In the genomic region with DNA sequence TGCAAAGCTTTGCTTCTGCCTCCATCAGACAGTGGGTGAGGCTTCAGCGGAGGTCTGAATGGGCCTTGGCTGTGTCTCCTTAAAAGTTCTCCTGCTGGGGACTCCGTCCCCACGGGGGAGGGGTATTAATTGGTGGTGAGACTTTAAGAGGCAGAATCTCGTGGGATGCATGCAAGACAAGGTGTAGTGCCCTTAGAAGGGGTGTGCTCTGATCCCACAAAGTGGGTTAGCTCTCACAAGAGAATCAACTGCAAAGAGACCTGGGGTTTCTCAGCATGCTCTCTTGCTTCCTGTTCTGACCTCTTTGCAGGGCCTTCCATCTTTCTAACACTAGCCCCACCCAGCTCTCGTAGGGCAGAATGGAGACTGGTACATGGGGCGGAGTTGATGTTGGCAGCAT, we compare ENCODE assay signal across 31 mouse cellular contexts.
A peak's percentile ranks its signal among the peaks of the same experiment; 100 is the strongest.
DNase-seq lines count a peak whose midpoint lies in the region; ATAC-seq lines count a peak whose summit lies in the region.
"Had no signal": no experiment of that assay in that cellular context is flagged by ENCODE, and none has a peak within 500 bp of the region (broad histone marks: within the 10 kb centered on the region; RNA-seq: fewer than 3 reads in every experiment).

No protein-coding gene starts in this region.

- H3K27me3 ChIP-seq in hindbrain, embryonic 14.5 days (ENCODE audit: control insufficient read depth, insufficient read depth, low read length): no peaks in the 10 kb centered on the region
- H3K27me3 ChIP-seq in hindbrain, embryonic 12.5 days: no peaks in the 10 kb centered on the region
- H3K27me3 ChIP-seq in liver, embryonic 11.5 days (replicated peaks; ENCODE audit: control insufficient read depth, insufficient read depth, low read length): no peaks in the 10 kb centered on the region
- H3K27me3 ChIP-seq: CH12.LX; embryonic facial prominence, embryonic 12.5 days; forebrain, embryonic 15.5 days; heart, embryonic 12.5 days; liver, embryonic 15.5 days; lung, embryonic 15.5 days; midbrain, embryonic 12.5 days had no signal

- intact Hi-C loops in left cerebral cortex, postnatal 25 days (cut with DNase I): no loop called here

- 0 out of 2 replicates have a peak overlapping the region, but pooled peaks have one; percentile 12 for H3K27ac ChIP-seq in hindbrain, embryonic 14.5 days
- H3K27ac ChIP-seq in hindbrain, embryonic 12.5 days: no peak overlapping the region
- no peak overlapping the region for H3K27ac ChIP-seq in liver, embryonic 11.5 days (ENCODE audit: low read depth, low read length)
- H3K27ac ChIP-seq: embryonic facial prominence, embryonic 12.5 days; forebrain, embryonic 15.5 days; gastrocnemius, adult 2 months; hindbrain, embryonic 10.5 days; layer of hippocampus, adult 2 months; liver, embryonic 15.5 days; lung, embryonic 15.5 days; midbrain, embryonic 12.5 days had no signal

- DNase-seq in hindbrain, embryonic 14.5 days (ENCODE audit: low spot score): no peak
- DNase-seq in CD4-positive, CD25-positive, alpha-beta regulatory T cell, adult 2 months (ENCODE audit: low read depth, low spot score): peak; percentile 63
- peak; percentile 78 for DNase-seq in induced T-regulatory cell, adult 2 months (ENCODE audit: low read depth)
- DNase-seq in thymus, postnatal 14 days: peak; percentile 65
- DNase-seq in liver, embryonic 11.5 days (ENCODE audit: low spot score): no peak
- DNase-seq in left cerebral cortex, adult 8-10 months (ENCODE audit: low spot score in 2 of 2): no peak
- no peak for DNase-seq in left cerebral cortex, postnatal 25 days (ENCODE audit: low spot score in 2 of 2)
- DNase-seq: adrenal gland, postnatal 14 days; cerebellum, adult 11 months; cerebellum, adult 9-11 months; embryo, embryonic 11 days; gastrocnemius, adult 2 months; gastrocnemius, postnatal 36 days; heart, adult 18-20 months; heart, postnatal 10 days; kidney, adult 18-20 months; kidney, postnatal 36 days; liver; lung, postnatal 36 days; retina, postnatal 1 day; right cerebral cortex, postnatal 14 days had no signal

- peaks cover 5% of the 10 kb centered on the region; the same call in 1 of the 2 replicates for H3K4me1 ChIP-seq in hindbrain, embryonic 14.5 days (replicated peaks; ENCODE audit: control insufficient read depth, insufficient read depth, low read length)
- H3K4me1 ChIP-seq in hindbrain, embryonic 12.5 days: peaks cover 7% of the 10 kb centered on the region; the same call in 1 of the 2 replicates
- no peaks in the 10 kb centered on the region for H3K4me1 ChIP-seq in liver, embryonic 11.5 days (replicated peaks; ENCODE audit: control insufficient read depth, insufficient read depth, low read length)
- H3K4me1 ChIP-seq: forebrain, embryonic 15.5 days; liver, embryonic 15.5 days; lung, embryonic 15.5 days; midbrain, embryonic 12.5 days had no signal

- H3K4me2 ChIP-seq in hindbrain, embryonic 14.5 days (replicated peaks): no peak overlapping the region
- no peak overlapping the region for H3K4me2 ChIP-seq in hindbrain, embryonic 12.5 days (replicated peaks)
- H3K4me2 ChIP-seq in liver, embryonic 11.5 days: no peak overlapping the region
- H3K4me2 ChIP-seq: embryonic facial prominence, embryonic 12.5 days; forebrain, embryonic 15.5 days; heart, embryonic 12.5 days; liver, embryonic 15.5 days; lung, embryonic 15.5 days; midbrain, embryonic 12.5 days had no signal

- no peak for ATAC-seq in hindbrain, embryonic 14.5 days (ENCODE audit: low FRiP score)
- no peak for ATAC-seq in hindbrain, embryonic 12.5 days (ENCODE audit: low FRiP score)
- no peak for ATAC-seq in liver, embryonic 11.5 days (replicated peaks; ENCODE audit: low FRiP score)
- ATAC-seq: forebrain, embryonic 15.5 days had no signal

- no peak overlapping the region for H3K9ac ChIP-seq in hindbrain, embryonic 14.5 days
- H3K9ac ChIP-seq in hindbrain, embryonic 12.5 days: no peak overlapping the region
- no peak overlapping the region for H3K9ac ChIP-seq in liver, embryonic 11.5 days (ENCODE audit: low read depth, low read length)
- H3K9ac ChIP-seq: embryonic facial prominence, embryonic 12.5 days; forebrain, embryonic 15.5 days; heart, embryonic 12.5 days; liver, embryonic 15.5 days; lung, embryonic 15.5 days; midbrain, embryonic 12.5 days had no signal

- H3K4me3 ChIP-seq in hindbrain, embryonic 14.5 days (replicated peaks; ENCODE audit: low read length): no peak overlapping the region
- H3K4me3 ChIP-seq in hindbrain, embryonic 12.5 days: no peak overlapping the region
- no peak overlapping the region for H3K4me3 ChIP-seq in liver, embryonic 11.5 days (ENCODE audit: low read depth, low read length)
- H3K4me3 ChIP-seq: embryonic facial prominence, embryonic 12.5 days; forebrain, embryonic 15.5 days; gastrocnemius, adult 2 months; heart, embryonic 12.5 days; hindbrain, embryonic 10.5 days; layer of hippocampus, adult 2 months; liver, embryonic 15.5 days; lung, embryonic 15.5 days; midbrain, embryonic 12.5 days had no signal

- no peaks in the 10 kb centered on the region for H3K9me3 ChIP-seq in hindbrain, embryonic 14.5 days (ENCODE audit: control insufficient read depth, low read length)
- H3K9me3 ChIP-seq in hindbrain, embryonic 12.5 days (replicated peaks): no peaks in the 10 kb centered on the region
- H3K9me3 ChIP-seq in liver, embryonic 11.5 days (ENCODE audit: control insufficient read depth, low read length): no peaks in the 10 kb centered on the region
- H3K9me3 ChIP-seq: embryonic facial prominence, embryonic 12.5 days; forebrain, embryonic 15.5 days; heart, embryonic 12.5 days; hindbrain, embryonic 10.5 days; liver, embryonic 15.5 days; lung, embryonic 15.5 days; midbrain, embryonic 12.5 days had no signal

- 64% methylated on average over 6 of the region's 6 CpGs for WGBS in hindbrain, embryonic 14.5 days
- WGBS in hindbrain, embryonic 12.5 days: 69% methylated on average over 6 of the region's 6 CpGs
- WGBS in liver, embryonic 11.5 days: 67% methylated on average over 6 of the region's 6 CpGs

- H3K36me3 ChIP-seq in hindbrain, embryonic 14.5 days (replicated peaks; ENCODE audit: control insufficient read depth, insufficient read depth): no peaks in the 10 kb centered on the region
- H3K36me3 ChIP-seq in hindbrain, embryonic 12.5 days: no peaks in the 10 kb centered on the region
- no peaks in the 10 kb centered on the region for H3K36me3 ChIP-seq in liver, embryonic 11.5 days (ENCODE audit: control insufficient read depth, insufficient read depth, low read length)
- H3K36me3 ChIP-seq: embryonic facial prominence, embryonic 12.5 days; forebrain, embryonic 15.5 days; heart, embryonic 12.5 days; hindbrain, embryonic 10.5 days; liver, embryonic 15.5 days; lung, embryonic 15.5 days; midbrain, embryonic 12.5 days had no signal

Comparison
In these comparisons a context has a peak if more than half of its experiments do, and no peak if none do; other contexts are left out.
1. DNase-seq: peak in CD4-positive, CD25-positive, alpha-beta regulatory T cell, adult 2 months (single experiment), induced T-regulatory cell, adult 2 months (single experiment) and thymus, postnatal 14 days (single experiment); none in hindbrain, embryonic 14.5 days (single experiment), liver, embryonic 11.5 days (single experiment), left cerebral cortex, adult 8-10 months (0 of 2) and left cerebral cortex, postnatal 25 days (0 of 2).